Mouse (Mus musculus): ENCODE measurements at regions not wholly inside any gene's neighbourhood (a gene's known extent, or its start where the extent isn't known, plus 50 kb on each side); places are given as distances from the start of the nearest gene placed in this dataset.

- peaks cover 2% of the 10 kb centered on the region; the same call in 1 of the 2 replicates for H3K4me1 ChIP-seq (replicated peaks; ENCODE audit: control insufficient read depth, insufficient read depth, low read length)
- no peak overlapping the region for H3K9ac ChIP-seq (ENCODE audit: low read length)
- WGBS, result 71% methylated on average over 4 of the region's 4 CpGs
- H3K27ac ChIP-seq (ENCODE audit: low read depth), result no peak overlapping the region
- H3K4me2 ChIP-seq (ENCODE audit: low read length), result no peak overlapping the region
- no peak for DNase-seq (ENCODE audit: low spot score)
- H3K4me3 ChIP-seq (ENCODE audit: low read depth, low read length), result no peak overlapping the region
- H3K9me3 ChIP-seq (ENCODE audit: control insufficient read depth, low read length), result no peaks in the 10 kb centered on the region
- H3K36me3 ChIP-seq (ENCODE audit: control insufficient read depth, insufficient read depth, low read length), result no peaks in the 10 kb centered on the region
- no peak for ATAC-seq (replicated peaks; ENCODE audit: low FRiP score, low TSS enrichment, low read depth)
- H3K27me3 ChIP-seq (replicated peaks; ENCODE audit: control insufficient read depth, insufficient read depth, low read length), result no peaks in the 10 kb centered on the region
Observed at GRCm38 (mm10) chr10:111771010-111771409, 201.5 kb upstream of the Krr1 start.

GRCm38 (mm10) chr10:111777559-111777958, 194.9 kb upstream of the Krr1 start:
- Histone ChIP-seq H3K27ac (ENCODE audit: low read depth) (no peak overlapping the region), H3K4me1 (replicated peaks; ENCODE audit: control insufficient read depth, insufficient read depth, low read length) (no peaks in the 10 kb centered on the region), H3K4me2 (ENCODE audit: low read length) (no peak overlapping the region), H3K9ac (ENCODE audit: low read length) (no peak overlapping the region), H3K36me3 (ENCODE audit: control insufficient read depth, insufficient read depth, low read length) (no peaks in the 10 kb centered on the region), H3K27me3 (replicated peaks; ENCODE audit: control insufficient read depth, insufficient read depth, low read length) (no peaks in the 10 kb centered on the region), H3K9me3 (ENCODE audit: control insufficient read depth, low read length) (no peaks in the 10 kb centered on the region), H3K4me3 (ENCODE audit: low read depth, low read length) (no peak overlapping the region)
- DNase-seq (ENCODE audit: low spot score), result no peak
- ATAC-seq (replicated peaks; ENCODE audit: low FRiP score, low TSS enrichment, low read depth), result no peak

- no peaks in the 10 kb centered on the region for H3K9me3 ChIP-seq (ENCODE audit: control insufficient read depth, low read length)
- H3K27ac ChIP-seq (ENCODE audit: low read depth), result no peak overlapping the region
- H3K4me2 ChIP-seq (ENCODE audit: low read length), result no peak overlapping the region
- no peak overlapping the region for H3K4me3 ChIP-seq (ENCODE audit: low read depth, low read length)
- WGBS, result 86% methylated on average over 5 of the region's 5 CpGs
- no peaks in the 10 kb centered on the region for H3K36me3 ChIP-seq (ENCODE audit: control insufficient read depth, insufficient read depth, low read length)
- no peaks in the 10 kb centered on the region for H3K27me3 ChIP-seq (replicated peaks; ENCODE audit: control insufficient read depth, insufficient read depth, low read length)
- no peak overlapping the region for H3K9ac ChIP-seq (ENCODE audit: low read length)
- no peak for ATAC-seq (replicated peaks; ENCODE audit: low FRiP score, low TSS enrichment, low read depth)
- no peaks in the 10 kb centered on the region for H3K4me1 ChIP-seq (replicated peaks; ENCODE audit: control insufficient read depth, insufficient read depth, low read length)
- no peak for DNase-seq (ENCODE audit: low spot score)
Observed at GRCm38 (mm10) chr10:111778111-111778510, 194.4 kb upstream of the Krr1 start.

- Histone ChIP-seq H3K27ac (ENCODE audit: low read depth) (no peak overlapping the region), H3K9me3 (ENCODE audit: control insufficient read depth, low read length) (no peaks in the 10 kb centered on the region), H3K4me3 (ENCODE audit: low read depth, low read length) (no peak overlapping the region), H3K9ac (ENCODE audit: low read length) (no peak overlapping the region), H3K4me1 (replicated peaks; ENCODE audit: control insufficient read depth, insufficient read depth, low read length) (no peaks in the 10 kb centered on the region), H3K36me3 (ENCODE audit: control insufficient read depth, insufficient read depth, low read length) (no peaks in the 10 kb centered on the region), H3K4me2 (ENCODE audit: low read length) (no peak overlapping the region), H3K27me3 (replicated peaks; ENCODE audit: control insufficient read depth, insufficient read depth, low read length) (no peaks in the 10 kb centered on the region)
- ATAC-seq (replicated peaks; ENCODE audit: low FRiP score, low TSS enrichment, low read depth), result no peak
- DNase-seq (ENCODE audit: low spot score), result no peak
- 95% methylated on average over 7 of the region's 7 CpGs for WGBS
Observed at GRCm38 (mm10) chr10:111779956-111780355, 192.5 kb upstream of the Krr1 start.

- Histone ChIP-seq H3K27ac (ENCODE audit: low read depth) (no peak overlapping the region), H3K36me3 (ENCODE audit: control insufficient read depth, insufficient read depth, low read length) (no peaks in the 10 kb centered on the region), H3K4me1 (replicated peaks; ENCODE audit: control insufficient read depth, insufficient read depth, low read length) (no peaks in the 10 kb centered on the region), H3K27me3 (replicated peaks; ENCODE audit: control insufficient read depth, insufficient read depth, low read length) (no peaks in the 10 kb centered on the region), H3K4me2 (ENCODE audit: low read length) (no peak overlapping the region), H3K4me3 (ENCODE audit: low read depth, low read length) (no peak overlapping the region), H3K9me3 (ENCODE audit: control insufficient read depth, low read length) (no peaks in the 10 kb centered on the region), H3K9ac (ENCODE audit: low read length) (no peak overlapping the region)
- no peak for ATAC-seq (replicated peaks; ENCODE audit: low FRiP score, low TSS enrichment, low read depth)
- WGBS, result 88% methylated on average over 22 of the region's 22 CpGs
- no peak for DNase-seq (ENCODE audit: low spot score)
Observed at GRCm38 (mm10) chr10:111782195-111782810, 190.2 kb upstream of the Krr1 start.

- 79% methylated on average over 3 of the region's 3 CpGs for WGBS
- no peaks in the 10 kb centered on the region for H3K4me1 ChIP-seq (replicated peaks; ENCODE audit: control insufficient read depth, insufficient read depth, low read length)
- H3K27me3 ChIP-seq (replicated peaks; ENCODE audit: control insufficient read depth, insufficient read depth, low read length), result no peaks in the 10 kb centered on the region
- H3K36me3 ChIP-seq (ENCODE audit: control insufficient read depth, insufficient read depth, low read length), result no peaks in the 10 kb centered on the region
- H3K4me3 ChIP-seq (ENCODE audit: low read depth, low read length), result no peak overlapping the region
- no peak for ATAC-seq (replicated peaks; ENCODE audit: low FRiP score, low TSS enrichment, low read depth)
- no peak overlapping the region for H3K4me2 ChIP-seq (ENCODE audit: low read length)
- H3K27ac ChIP-seq (ENCODE audit: low read depth), result no peak overlapping the region
- no peak overlapping the region for H3K9ac ChIP-seq (ENCODE audit: low read length)
- H3K9me3 ChIP-seq (ENCODE audit: control insufficient read depth, low read length), result no peaks in the 10 kb centered on the region
- no peak for DNase-seq (ENCODE audit: low spot score)
Observed at GRCm38 (mm10) chr10:111783496-111783895, 189.0 kb upstream of the Krr1 start.

- ATAC-seq (replicated peaks; ENCODE audit: low FRiP score, low TSS enrichment, low read depth) (no peak), DNase-seq (ENCODE audit: low spot score) (no peak)
- WGBS, result 49% methylated on average over 12 of the region's 12 CpGs
- no peak overlapping the region for H3K9ac ChIP-seq (ENCODE audit: low read length)
- no peak overlapping the region for H3K4me3 ChIP-seq (ENCODE audit: low read depth, low read length)
- no peak overlapping the region for H3K27ac ChIP-seq (ENCODE audit: low read depth)
- H3K36me3 ChIP-seq (ENCODE audit: control insufficient read depth, insufficient read depth, low read length), result no peaks in the 10 kb centered on the region
- no peaks in the 10 kb centered on the region for H3K4me1 ChIP-seq (replicated peaks; ENCODE audit: control insufficient read depth, insufficient read depth, low read length)
- H3K4me2 ChIP-seq (ENCODE audit: low read length), result no peak overlapping the region
- no peaks in the 10 kb centered on the region for H3K9me3 ChIP-seq (ENCODE audit: control insufficient read depth, low read length)
- no peaks in the 10 kb centered on the region for H3K27me3 ChIP-seq (replicated peaks; ENCODE audit: control insufficient read depth, insufficient read depth, low read length)
Observed at GRCm38 (mm10) chr10:111784065-111784853, 188.2 kb upstream of the Krr1 start.

- Histone ChIP-seq H3K27ac (ENCODE audit: low read depth) (no peak overlapping the region), H3K36me3 (ENCODE audit: control insufficient read depth, insufficient read depth, low read length) (no peaks in the 10 kb centered on the region), H3K9me3 (ENCODE audit: control insufficient read depth, low read length) (no peaks in the 10 kb centered on the region), H3K9ac (ENCODE audit: low read length) (no peak overlapping the region), H3K4me1 (replicated peaks; ENCODE audit: control insufficient read depth, insufficient read depth, low read length) (no peaks in the 10 kb centered on the region), H3K27me3 (replicated peaks; ENCODE audit: control insufficient read depth, insufficient read depth, low read length) (no peaks in the 10 kb centered on the region), H3K4me2 (ENCODE audit: low read length) (no peak overlapping the region), H3K4me3 (ENCODE audit: low read depth, low read length) (no peak overlapping the region)
- ATAC-seq (replicated peaks; ENCODE audit: low FRiP score, low TSS enrichment, low read depth) (no peak), DNase-seq (ENCODE audit: low spot score) (no peak)
- WGBS, result 56% methylated on average over 9 of the region's 9 CpGs
Observed at GRCm38 (mm10) chr10:111787175-111787574, 185.3 kb upstream of the Krr1 start.

- DNase-seq (ENCODE audit: low spot score) (no peak), ATAC-seq (replicated peaks; ENCODE audit: low FRiP score, low TSS enrichment, low read depth) (no peak)
- H3K4me2 ChIP-seq (ENCODE audit: low read length), result no peak overlapping the region
- H3K9me3 ChIP-seq (ENCODE audit: control insufficient read depth, low read length), result no peaks in the 10 kb centered on the region
- H3K4me1 ChIP-seq (replicated peaks; ENCODE audit: control insufficient read depth, insufficient read depth, low read length), result no peaks in the 10 kb centered on the region
- no peaks in the 10 kb centered on the region for H3K36me3 ChIP-seq (ENCODE audit: control insufficient read depth, insufficient read depth, low read length)
- H3K27ac ChIP-seq (ENCODE audit: low read depth), result no peak overlapping the region
- no peaks in the 10 kb centered on the region for H3K27me3 ChIP-seq (replicated peaks; ENCODE audit: control insufficient read depth, insufficient read depth, low read length)
- H3K4me3 ChIP-seq (ENCODE audit: low read depth, low read length), result no peak overlapping the region
- H3K9ac ChIP-seq (ENCODE audit: low read length), result no peak overlapping the region
- 87% methylated on average over 9 of the region's 9 CpGs for WGBS
Observed at GRCm38 (mm10) chr10:111789264-111789663, 183.2 kb upstream of the Krr1 start.
